Mouse (Mus musculus) MEL (cell line): Measurements from ENCODE around the gene Sh3rf1. TPM values are rescaled to one million over a fixed set of nuclear protein-coding genes. Genes with fewer than 3 reads are reported as not detected.
A peak's percentile ranks its signal among the peaks of the same experiment; 100 is the strongest.

Experiments used
- DNase-seq: peaks from one replicate; pipeline ENCODE4 v3.0.0; 2011; ENCODE audit warnings: low read depth, low spot score
- H3K27ac ChIP-seq: 2 replicates; pipeline ENCODE4 v1.5.1; 2012; ENCODE audit warnings: low read depth, mild to moderate bottlenecking, control low read depth, low read length, moderate library complexity; ENCODE audit not compliant: control insufficient read depth
- H3K27me3 ChIP-seq, 2 experiments: fragments of 150-350 bp in 1 of 2; sonication (generic) in 1 of 2; 2 replicates each; pipeline ENCODE4 v1.6.1; 2012; ENCODE audit warnings: low read length in 2 of 2, mild to moderate bottlenecking in 2 of 2, improper control_type of control experiment in 1 of 2, moderate library complexity in 1 of 2; ENCODE audit not compliant: insufficient read depth in 2 of 2, control insufficient read depth in 1 of 2
- H3K36me3 ChIP-seq, 2 experiments: 2 replicates each; pipeline ENCODE4 v1.6.1; 2012 to 2014; ENCODE audit warnings: low read length in 2 of 2, improper control_type of control experiment in 1 of 2, inconsistent platforms in 1 of 2, mild to moderate bottlenecking in 1 of 2; ENCODE audit not compliant: insufficient read depth in 2 of 2, control insufficient read depth in 1 of 2
- H3K4me1 ChIP-seq, 2 experiments: fragments of 150-350 bp in 1 of 2; sonication (generic) in 1 of 2; 2 replicates each; pipeline ENCODE4 v1.6.1; 2012; ENCODE audit warnings: low read length in 2 of 2, improper control_type of control experiment in 1 of 2, mild to moderate bottlenecking in 1 of 2; ENCODE audit not compliant: insufficient read depth in 2 of 2, control insufficient read depth in 1 of 2
- H3K4me3 ChIP-seq, 2 experiments: fragments of 150-350 bp in 1 of 2; sonication (generic) in 1 of 2; 2 replicates each; pipeline ENCODE4 v1.5.1; 2012; ENCODE audit warnings: low read depth in 2 of 2, low read length in 2 of 2, mild to moderate bottlenecking in 2 of 2, moderate library complexity in 2 of 2, control low read depth in 1 of 2, improper control_type of control experiment in 1 of 2; ENCODE audit not compliant: control insufficient read depth in 1 of 2, insufficient read depth in 1 of 2
- H3K79me2 ChIP-seq: 2 replicates; pipeline ENCODE4 v1.6.1; 2012; ENCODE audit warnings: mild to moderate bottlenecking, low read length, moderate library complexity; ENCODE audit not compliant: control insufficient read depth, poor library complexity, insufficient read depth
- H3K9ac ChIP-seq: 2 replicates; pipeline ENCODE4 v1.6.1; 2012; ENCODE audit warnings: low read depth, mild to moderate bottlenecking, control low read depth, low read length, moderate library complexity; ENCODE audit not compliant: control insufficient read depth, poor library complexity, severe bottlenecking
- H3K9me3 ChIP-seq: fragments of 150-350 bp; sonication (generic); replicated peaks from 2 replicates; pipeline ENCODE4 v1.6.1; 2012; ENCODE audit warnings: mild to moderate bottlenecking, low read length, improper control_type of control experiment, moderate library complexity; ENCODE audit not compliant: insufficient read depth
- BHLHE40 ChIP-seq: IDR thresholded peaks from 2 replicates; pipeline ENCODE4 v1.6.1; 2012; ENCODE audit warnings: low read depth, mild to moderate bottlenecking, inconsistent platforms, low read length, improper control_type of control experiment, borderline replicate concordance
- CHD1 ChIP-seq: IDR thresholded peaks from 2 replicates; pipeline ENCODE4 v1.6.1; 2012; ENCODE audit warnings: low read depth, mild to moderate bottlenecking, inconsistent platforms, low read length, improper control_type of control experiment
- CTCF ChIP-seq, 3 experiments: IDR thresholded peaks in 2 of 3; conservative IDR thresholded peaks in 1 of 3; 2 replicates each; pipeline ENCODE4 v1.5.1; 2011 to 2012; ENCODE audit warnings: low read length in 3 of 3, low read depth in 2 of 3, mild to moderate bottlenecking in 2 of 3, improper control_type of control experiment in 1 of 3, inconsistent platforms in 1 of 3, mixed read lengths in 1 of 3, moderate library complexity in 1 of 3; ENCODE audit not compliant: control insufficient read depth in 1 of 3, insufficient read depth in 1 of 3, poor library complexity in 1 of 3, severe bottlenecking in 1 of 3
- ELF1 ChIP-seq: IDR thresholded peaks from 2 replicates; pipeline ENCODE4 v1.6.1; 2014; ENCODE audit warnings: low read depth, mild to moderate bottlenecking, inconsistent platforms, low read length, improper control_type of control experiment, moderate library complexity
- EP300 ChIP-seq, 2 experiments: IDR thresholded peaks; 2 replicates each; pipeline ENCODE4 v1.6.1; 2011; ENCODE audit warnings: improper control_type of control experiment in 2 of 2, low read length in 2 of 2, low read depth in 1 of 2, mild to moderate bottlenecking in 1 of 2
- ETS1 ChIP-seq: IDR thresholded peaks from 2 replicates; pipeline ENCODE4 v1.6.1; 2012; ENCODE audit warnings: low read depth, mild to moderate bottlenecking, inconsistent platforms, low read length, improper control_type of control experiment, moderate library complexity
- GATA1 ChIP-seq: IDR thresholded peaks from 2 replicates; pipeline ENCODE4 v1.6.1; 2011; ENCODE audit warnings: low read depth, low read length, improper control_type of control experiment
- HCFC1 ChIP-seq: IDR thresholded peaks from 2 replicates; pipeline ENCODE4 v1.6.1; 2012; ENCODE audit warnings: low read depth, mild to moderate bottlenecking, inconsistent platforms, low read length, improper control_type of control experiment, moderate library complexity
- JUND ChIP-seq: IDR thresholded peaks from 2 replicates; pipeline ENCODE4 v1.6.1; 2011; ENCODE audit warnings: low read depth, mild to moderate bottlenecking, improper control_type of control experiment, low read length
- MAZ ChIP-seq: IDR thresholded peaks from 2 replicates; pipeline ENCODE4 v1.6.1; 2012; ENCODE audit warnings: low read depth, mild to moderate bottlenecking, inconsistent platforms, low read length, improper control_type of control experiment
- MYB ChIP-seq: IDR thresholded peaks from 2 replicates; pipeline ENCODE4 v1.6.1; 2011; ENCODE audit warnings: mild to moderate bottlenecking, low read depth, low read length, improper control_type of control experiment
- MYC ChIP-seq: IDR thresholded peaks from 2 replicates; pipeline ENCODE4 v1.6.1; 2011; ENCODE audit warnings: low read depth, mild to moderate bottlenecking, low read length, improper control_type of control experiment, moderate library complexity
- NELFE ChIP-seq: IDR thresholded peaks from 2 replicates; pipeline ENCODE4 v1.6.1; 2011; ENCODE audit warnings: low read depth, low read length, improper control_type of control experiment
- NRF1 ChIP-seq: IDR thresholded peaks from 2 replicates; pipeline ENCODE4 v1.6.1; 2014; ENCODE audit warnings: low read depth, mild to moderate bottlenecking, inconsistent platforms, low read length, improper control_type of control experiment, moderate library complexity; ENCODE audit not compliant: poor library complexity, insufficient read depth, severe bottlenecking
- POLR2A ChIP-seq, 2 experiments: IDR thresholded peaks; 2 replicates each; pipeline ENCODE4 v1.6.1; 2011 to 2012; ENCODE audit warnings: low read length in 2 of 2, mild to moderate bottlenecking in 2 of 2, control low read depth in 1 of 2, improper control_type of control experiment in 1 of 2, low read depth in 1 of 2, moderate library complexity in 1 of 2; ENCODE audit not compliant: control insufficient read depth in 1 of 2, insufficient read depth in 1 of 2, poor library complexity in 1 of 2
- POLR2AphosphoS2 ChIP-seq: IDR thresholded peaks from 2 replicates; pipeline ENCODE4 v1.6.1; 2011; ENCODE audit warnings: low read length, improper control_type of control experiment
- RCOR1 ChIP-seq: IDR thresholded peaks from 2 replicates; pipeline ENCODE4 v1.6.1; 2012; ENCODE audit warnings: low read depth, mild to moderate bottlenecking, inconsistent platforms, low read length, improper control_type of control experiment
- SMC3 ChIP-seq: IDR thresholded peaks from 2 replicates; pipeline ENCODE4 v1.6.1; 2011; ENCODE audit warnings: low read depth, low read length, improper control_type of control experiment
- UBTF ChIP-seq: IDR thresholded peaks from 2 replicates; pipeline ENCODE4 v1.6.1; 2012; ENCODE audit warnings: low read depth, mild to moderate bottlenecking, inconsistent platforms, low read length, improper control_type of control experiment, moderate library complexity, borderline replicate concordance; ENCODE audit not compliant: insufficient read depth
- USF1 ChIP-seq: IDR thresholded peaks from 2 replicates; pipeline ENCODE4 v1.6.1; 2014; ENCODE audit warnings: low read depth, mild to moderate bottlenecking, inconsistent platforms, low read length, improper control_type of control experiment, moderate library complexity
- ZC3H11A ChIP-seq: IDR thresholded peaks from 2 replicates; pipeline ENCODE4 v1.6.1; 2012; ENCODE audit warnings: low read depth, mild to moderate bottlenecking, inconsistent platforms, low read length, improper control_type of control experiment
- ZKSCAN1 ChIP-seq: IDR thresholded peaks from 2 replicates; pipeline ENCODE4 v1.6.1; 2012; ENCODE audit warnings: low read depth, mild to moderate bottlenecking, inconsistent platforms, low read length, improper control_type of control experiment, moderate library complexity
- ZMIZ1 ChIP-seq: IDR thresholded peaks from 2 replicates; pipeline ENCODE4 v1.6.1; 2012; ENCODE audit warnings: low read depth, mild to moderate bottlenecking, inconsistent platforms, low read length, improper control_type of control experiment, moderate library complexity
- polyA plus RNA-seq, 2 experiments: library from polyadenylated mRNA; stranded (reverse) in 1 of 2; unstranded in 1 of 2; fragments of >175 nt in 1 of 2; fragments of >200 nt in 1 of 2; gene quantifications; 2 replicates each; pipeline versions ENCODE4 v1.2.1 to v1.2.4; 2012; ENCODE audit warnings: low replicate concordance in 2 of 2, low read depth in 1 of 2; ENCODE audit not compliant: insufficient read length in 2 of 2, insufficient read depth in 1 of 2, missing spikeins in 1 of 2
- total RNA-seq: library from RNA; depleted of rRNA; stranded (reverse); fragments of 300-350 nt; gene quantifications from 2 replicates; pipeline ENCODE4 v1.2.3, GENCODE M21; 2012; rRNA removed

Sh3rf1 gene
- total RNA-seq (1.5 and 1.8 TPM in 2 replicates), polyA plus RNA-seq (1 to 10 TPM in 1 of 2 experiments, not detected in 1; 5.9 TPM)

- DNase-seq: peak; percentile 79
- Histone ChIP-seq H3K9ac (peak within 1 kb of the TSS; percentile 72), H3K79me2 (peaks cover 3% of the 10 kb centered on the region; the same call in 1 of the 2 replicates), H3K4me3 (peak within 1 kb of the TSS; percentile 76 to 97), H3K27me3 (peaks cover 0 to 3% of the 10 kb centered on the region in 2 experiments; a peak in 3 of 4 replicates), H3K36me3 (peaks cover 0 to 10% of the 10 kb centered on the region in 2 experiments; a peak in 2 of 4 replicates), H3K4me1 (peaks cover 4 to 8% of the 10 kb centered on the region in 2 experiments), H3K27ac (no peak within 1 kb of the TSS), H3K9me3 (no peaks in the 10 kb centered on the region)
- 0 out of 2 replicates have a peak, but pooled peaks have one; percentile 62 for TF ChIP-seq ZMIZ1
- peak; percentile 54 to 86; a peak in 3 of 4 replicates for TF ChIP-seq POLR2A (IDR thresholded peaks at IDR 0.05; ENCODE audit: control insufficient read depth in 1 of 2, insufficient read depth in 1 of 2, low read depth in 1 of 2, low read length in 2 of 2, poor library complexity in 1 of 2)
- TF ChIP-seq CTCF (IDR thresholded peaks at IDR 0.05 in 2 of 3, conservative IDR thresholded peaks at IDR 0.05 in 1 of 3; ENCODE audit: control insufficient read depth in 1 of 3, insufficient read depth in 1 of 3, low read depth in 2 of 3, low read length in 3 of 3, poor library complexity in 1 of 3, severe bottlenecking in 1 of 3): peak in 2 of 3 experiments; percentile 26 to 29; a peak in 3 of 6 replicates
- peak; percentile 53 for TF ChIP-seq NELFE
- 0 out of 2 replicates have a peak, but pooled peaks have one; percentile 33 for TF ChIP-seq ELF1
- TF ChIP-seq MYB: no peak
- TF ChIP-seq EP300 (IDR thresholded peaks at IDR 0.05; ENCODE audit: low read depth in 1 of 2, low read length in 2 of 2): no peak
- TF ChIP-seq MAZ: peak; percentile 80; the same call in 1 of the 2 replicates
- no peak for TF ChIP-seq POLR2AphosphoS2
- no peak for TF ChIP-seq NRF1
Measured at GRCm38 (mm10) chr8:61223729-61224379, at the start of gene Sh3rf1. Gene Sh3rf1 (plus strand): TSS chr8:61223872.

- no peak overlapping the region for H3K27ac ChIP-seq
- no peaks in the 10 kb centered on the region for H3K27me3 ChIP-seq
- no peaks in the 10 kb centered on the region for H3K79me2 ChIP-seq
- H3K9ac ChIP-seq: no peak overlapping the region
- no peaks in the 10 kb centered on the region for H3K36me3 ChIP-seq
- TF ChIP-seq ETS1 (no peak), JUND (no peak), UBTF (no peak), ZKSCAN1 (no peak), SMC3 (no peak), ZC3H11A (no peak), BHLHE40 (no peak), HCFC1 (no peak), USF1 (no peak), RCOR1 (no peak), CHD1 (no peak), MYC (no peak), GATA1 (no peak)
- TF ChIP-seq, all 39 proteins: peak for 0
- Histone ChIP-seq H3K9me3 (no peaks in the 10 kb centered on the region), H3K4me1 (peaks cover 0 to 2% of the 10 kb centered on the region in 2 experiments; a peak in 1 of 4 replicates), H3K4me3 (no peak overlapping the region)
- DNase-seq: no peak
Measured at GRCm38 (mm10) chr8:61173921-61174492, 49.7 kb upstream of the Sh3rf1 start.
